Mouse (Mus musculus): ENCODE data around the gene Olfr433. TPM values are rescaled to one million over a fixed set of nuclear protein-coding genes. Genes with fewer than 3 reads are reported as not detected.
"Not testable (repeated sequence)": the region's sequence is repeated elsewhere in the genome, so short reads cannot be mapped to it uniquely, and the experiment has no call there.

The Olfr433 gene
- polyA plus RNA-seq, 1 experiment = not detected

GRCm38 (mm10) chr1:174038480-174038879, 2.0 kb upstream of the Olfr433 start:
- Histone ChIP-seq H3K27ac (ENCODE audit: insufficient read depth, low read length) (no peak overlapping the region), H3K4me1 (ENCODE audit: control insufficient read depth, insufficient read depth, low read length) (no peaks in the 10 kb centered on the region), H3K4me3 (ENCODE audit: low read depth, low read length) (no peak overlapping the region), H3K27me3 (ENCODE audit: control insufficient read depth, insufficient read depth, low read length, poor library complexity, severe bottlenecking) (no peaks in the 10 kb centered on the region), H3K9me3 (replicated peaks; ENCODE audit: control insufficient read depth, insufficient read depth, low read length, poor library complexity, severe bottlenecking) (no peaks in the 10 kb centered on the region), H3K9ac (ENCODE audit: low read depth, poor library complexity, severe bottlenecking) (no peak overlapping the region), H3K36me3 (ENCODE audit: control insufficient read depth, insufficient read depth, low read length, poor library complexity, severe bottlenecking) (no peaks in the 10 kb centered on the region)
- TF ChIP-seq CTCF (IDR thresholded peaks at IDR 0.05; ENCODE audit: low read depth, low read length) = no peak
- no peak for TF ChIP-seq POLR2A (IDR thresholded peaks at IDR 0.05; ENCODE audit: insufficient read depth, low read length)
- no peak for TF ChIP-seq EP300 (IDR thresholded peaks at IDR 0.05; ENCODE audit: insufficient read depth, low read depth, low read length)

GRCm38 (mm10) chr1:174042091-174042884, 1.8 kb downstream of the Olfr433 start:
- H3K9me3 ChIP-seq (replicated peaks; ENCODE audit: control insufficient read depth, insufficient read depth, low read length, poor library complexity, severe bottlenecking); H3K4me1 ChIP-seq (ENCODE audit: control insufficient read depth, insufficient read depth, low read length); H3K9ac ChIP-seq (ENCODE audit: low read depth, poor library complexity, severe bottlenecking); H3K36me3 ChIP-seq (ENCODE audit: control insufficient read depth, insufficient read depth, low read length, poor library complexity, severe bottlenecking); H3K4me3 ChIP-seq (ENCODE audit: low read depth, low read length); H3K27ac ChIP-seq (ENCODE audit: insufficient read depth, low read length); H3K27me3 ChIP-seq (ENCODE audit: control insufficient read depth, insufficient read depth, low read length, poor library complexity, severe bottlenecking): not testable (repeated sequence)

GRCm38 (mm10) chr1:174044431-174044830, 3.9 kb downstream of the Olfr433 start:
- H3K27ac ChIP-seq (ENCODE audit: insufficient read depth, low read length) = no peak overlapping the region
- TF ChIP-seq POLR2A (IDR thresholded peaks at IDR 0.05; ENCODE audit: insufficient read depth, low read length) (no peak), CTCF (IDR thresholded peaks at IDR 0.05; ENCODE audit: low read depth, low read length) (no peak), EP300 (IDR thresholded peaks at IDR 0.05; ENCODE audit: insufficient read depth, low read depth, low read length) (no peak)
- no peaks in the 10 kb centered on the region for H3K4me1 ChIP-seq (ENCODE audit: control insufficient read depth, insufficient read depth, low read length)
- no peak overlapping the region for H3K9ac ChIP-seq (ENCODE audit: low read depth, poor library complexity, severe bottlenecking)
- H3K4me3 ChIP-seq (ENCODE audit: low read depth, low read length) = no peak overlapping the region
- no peaks in the 10 kb centered on the region for H3K36me3 ChIP-seq (ENCODE audit: control insufficient read depth, insufficient read depth, low read length, poor library complexity, severe bottlenecking)
- no peaks in the 10 kb centered on the region for H3K9me3 ChIP-seq (replicated peaks; ENCODE audit: control insufficient read depth, insufficient read depth, low read length, poor library complexity, severe bottlenecking)
- H3K27me3 ChIP-seq (ENCODE audit: control insufficient read depth, insufficient read depth, low read length, poor library complexity, severe bottlenecking) = no peaks in the 10 kb centered on the region

GRCm38 (mm10) chr1:174048227-174048626, 7.7 kb downstream of the Olfr433 start:
- H3K4me3 ChIP-seq (ENCODE audit: low read depth, low read length); H3K36me3 ChIP-seq (ENCODE audit: control insufficient read depth, insufficient read depth, low read length, poor library complexity, severe bottlenecking); H3K27me3 ChIP-seq (ENCODE audit: control insufficient read depth, insufficient read depth, low read length, poor library complexity, severe bottlenecking); H3K9ac ChIP-seq (ENCODE audit: low read depth, poor library complexity, severe bottlenecking); H3K9me3 ChIP-seq (replicated peaks; ENCODE audit: control insufficient read depth, insufficient read depth, low read length, poor library complexity, severe bottlenecking); H3K27ac ChIP-seq (ENCODE audit: insufficient read depth, low read length); H3K4me1 ChIP-seq (ENCODE audit: control insufficient read depth, insufficient read depth, low read length): not testable (repeated sequence)

- H3K4me3 ChIP-seq (ENCODE audit: low read depth, low read length) = no peak within 1 kb of the TSS
- TF ChIP-seq EP300 (IDR thresholded peaks at IDR 0.05; ENCODE audit: insufficient read depth, low read depth, low read length) (no peak), POLR2A (IDR thresholded peaks at IDR 0.05; ENCODE audit: insufficient read depth, low read length) (no peak), CTCF (IDR thresholded peaks at IDR 0.05; ENCODE audit: low read depth, low read length) (no peak)
- H3K27me3 ChIP-seq (ENCODE audit: control insufficient read depth, insufficient read depth, low read length, poor library complexity, severe bottlenecking) = no peaks in the 10 kb centered on the region
- H3K9ac ChIP-seq (ENCODE audit: low read depth, poor library complexity, severe bottlenecking) = no peak within 1 kb of the TSS
- no peaks in the 10 kb centered on the region for H3K4me1 ChIP-seq (ENCODE audit: control insufficient read depth, insufficient read depth, low read length)
- no peak within 1 kb of the TSS for H3K27ac ChIP-seq (ENCODE audit: insufficient read depth, low read length)
- no peaks in the 10 kb centered on the region for H3K36me3 ChIP-seq (ENCODE audit: control insufficient read depth, insufficient read depth, low read length, poor library complexity, severe bottlenecking)
- H3K9me3 ChIP-seq (replicated peaks; ENCODE audit: control insufficient read depth, insufficient read depth, low read length, poor library complexity, severe bottlenecking) = no peaks in the 10 kb centered on the region
Observed at GRCm38 (mm10) chr1:174048893-174049292, 8.4 kb downstream of the Olfr433 start, which contains the start of gene Olfr432. Olfr432 (plus strand) TSS chr1:174049205.

GRCm38 (mm10) chr1:174049357-174049756, 8.9 kb downstream of the Olfr433 start:
- H3K9ac ChIP-seq (ENCODE audit: low read depth, poor library complexity, severe bottlenecking); H3K4me3 ChIP-seq (ENCODE audit: low read depth, low read length); H3K9me3 ChIP-seq (replicated peaks; ENCODE audit: control insufficient read depth, insufficient read depth, low read length, poor library complexity, severe bottlenecking); H3K27ac ChIP-seq (ENCODE audit: insufficient read depth, low read length); H3K27me3 ChIP-seq (ENCODE audit: control insufficient read depth, insufficient read depth, low read length, poor library complexity, severe bottlenecking); H3K4me1 ChIP-seq (ENCODE audit: control insufficient read depth, insufficient read depth, low read length); H3K36me3 ChIP-seq (ENCODE audit: control insufficient read depth, insufficient read depth, low read length, poor library complexity, severe bottlenecking): not testable (repeated sequence)
